Mouse (Mus musculus): ENCODE measurements around the gene F3. TPM values are rescaled to one million over a fixed set of nuclear protein-coding genes. Genes with fewer than 3 reads are reported as not detected.

Gene F3
- total and polyA plus RNA-seq, 3 experiments = 0.46 to 0.73 (median 0.55) TPM

DNA sequence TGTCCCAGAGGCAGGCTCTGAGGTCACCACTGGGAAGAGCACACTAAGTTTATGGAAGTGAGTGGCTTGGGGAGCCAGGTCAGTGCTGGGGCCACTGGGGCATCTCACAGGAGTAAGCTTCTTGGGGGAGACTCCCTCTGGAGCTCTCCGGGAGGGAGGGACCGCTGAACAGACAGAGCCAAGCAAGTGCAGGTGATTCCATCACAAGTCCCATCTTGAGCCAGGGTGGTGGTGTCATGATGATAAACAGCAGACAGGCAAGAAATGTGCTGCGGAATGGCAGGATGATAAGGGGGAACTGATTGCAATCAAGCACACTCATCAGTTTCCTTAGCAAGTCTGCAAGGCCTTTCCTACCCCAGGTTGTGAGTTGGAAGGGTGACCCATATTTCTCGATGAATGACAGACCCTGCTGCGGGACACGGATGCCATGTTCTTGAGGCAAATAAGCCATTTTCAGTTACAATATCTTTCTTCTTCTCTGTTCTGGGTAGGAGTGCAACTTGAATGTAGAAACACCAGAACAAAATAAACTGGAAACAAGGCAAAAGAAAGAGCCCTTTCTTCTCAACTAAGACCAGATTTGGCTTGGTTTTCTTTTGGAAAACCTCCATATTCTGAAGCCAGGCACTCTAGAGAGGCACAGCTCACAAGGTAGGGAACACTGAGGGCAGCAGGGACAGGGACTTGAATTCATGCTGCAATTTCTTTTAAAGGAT, 7.4 kb upstream of the F3 start:
- Histone ChIP-seq H3K9ac (ENCODE audit: insufficient read depth, low read depth) (no peak overlapping the region), H3K79me2 (replicated peaks; ENCODE audit: control insufficient read depth, extremely low read depth, insufficient read depth, poor library complexity, severe bottlenecking) (no peaks in the 10 kb centered on the region), H3K36me3 (replicated peaks in 1 of 2; ENCODE audit: control insufficient read depth in 1 of 2, insufficient read depth in 1 of 2, low read length in 1 of 2) (no peaks in the 10 kb centered on the region), H3K27me3 (replicated peaks) (no peaks in the 10 kb centered on the region), H3K9me3 (replicated peaks; ENCODE audit: low read length) (no peaks in the 10 kb centered on the region), H3K4me2 (ENCODE audit: insufficient read depth, low read depth, poor library complexity, severe bottlenecking) (no peak overlapping the region), H3K4me1 (ENCODE audit: control insufficient read depth in 1 of 2, insufficient read depth in 2 of 2) (peaks cover 0 to 4% of the 10 kb centered on the region in 2 experiments; a peak in 1 of 4 replicates), H3K27ac (ENCODE audit: insufficient read depth, low read depth) (no peak overlapping the region), H3K4me3 (replicated peaks in 1 of 3; ENCODE audit: low read depth in 2 of 3, low read length in 2 of 3, poor library complexity in 1 of 3) (no peak overlapping the region)
- in situ Hi-C loops (cut with MboI; ENCODE audit: low pct_ligation_motif_present, low pct_unique_long_range_greater_than_20kb, low sequenced_read_pairs) = loop anchor here (25.0 kb wide), 1 partner anchor 404 kb away; no protein-coding TSS in a partner anchor
- no peak for DNase-seq (ENCODE audit: extremely low read depth)
- no peak for TF ChIP-seq UBTF (IDR thresholded peaks at IDR 0.05; ENCODE audit: low read depth, low read length)
- no peak for TF ChIP-seq IRF4 (IDR thresholded peaks at IDR 0.05; ENCODE audit: low read depth, low read length)
- TF ChIP-seq POLR2AphosphoS2 (IDR thresholded peaks at IDR 0.05; ENCODE audit: low read depth, low read length) = no peak
- no peak for TF ChIP-seq BHLHE40 (IDR thresholded peaks at IDR 0.05; ENCODE audit: low read depth, low read length)
- TF ChIP-seq NRF1 (IDR thresholded peaks at IDR 0.05; ENCODE audit: low read depth, low read length) = no peak
- no peak for TF ChIP-seq EP300 (IDR thresholded peaks at IDR 0.05; ENCODE audit: low read length)
- TF ChIP-seq ELF1 (IDR thresholded peaks at IDR 0.05; ENCODE audit: low read depth, low read length) = no peak
- TF ChIP-seq MAX (IDR thresholded peaks at IDR 0.05; ENCODE audit: low read length) = no peak
- no peak for TF ChIP-seq HCFC1 (IDR thresholded peaks at IDR 0.05; ENCODE audit: low read depth, low read length)
- TF ChIP-seq JUN (IDR thresholded peaks at IDR 0.05; ENCODE audit: insufficient read depth, low read depth, low read length) = no peak
- no peak for TF ChIP-seq SMC3 (IDR thresholded peaks at IDR 0.05; ENCODE audit: low read depth, low read length)
- TF ChIP-seq MXI1 (IDR thresholded peaks at IDR 0.05; ENCODE audit: low read depth, low read length) = no peak
- no peak for TF ChIP-seq CHD2 (IDR thresholded peaks at IDR 0.05; ENCODE audit: low read length)
- no peak for TF ChIP-seq ETS1 (conservative IDR thresholded peaks at IDR 0.05; ENCODE audit: low read depth, low read length)
- no peak for TF ChIP-seq KAT2A (IDR thresholded peaks at IDR 0.05; ENCODE audit: insufficient replicate concordance, low read length)
- TF ChIP-seq ZKSCAN1 (IDR thresholded peaks at IDR 0.05; ENCODE audit: borderline replicate concordance, low read depth, low read length) = no peak
- no peak for TF ChIP-seq USF2 (conservative IDR thresholded peaks at IDR 0.05; ENCODE audit: low read depth, low read length)
- dilution Hi-C loops (cut with MboI; ENCODE audit: extremely low pct_ligation_motif_present, extremely low pct_unique_long_range_greater_than_20kb, low sequenced_read_pairs) = no loop called here

DNA sequence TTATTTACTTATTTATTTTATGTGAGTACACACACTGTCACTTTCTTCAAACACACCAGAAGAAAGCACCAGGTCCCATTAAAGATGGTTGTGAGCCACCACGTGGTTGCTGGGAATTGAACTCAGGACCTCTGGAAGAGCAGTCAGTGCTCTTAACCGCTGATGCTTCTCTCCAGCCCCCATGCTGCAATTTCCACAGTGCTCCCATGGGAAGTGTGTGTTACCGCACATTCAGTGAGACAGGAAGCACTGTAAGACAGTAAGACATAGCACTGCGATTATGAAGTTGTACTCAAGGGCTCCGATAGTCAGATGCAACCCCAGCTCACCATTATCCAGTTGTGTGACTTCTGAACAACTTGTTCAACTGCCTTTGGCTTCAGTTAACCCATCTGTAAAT, 6.9 kb upstream of the F3 start:
- H3K4me3 ChIP-seq (replicated peaks in 1 of 3; ENCODE audit: low read depth in 2 of 3, low read length in 2 of 3, poor library complexity in 1 of 3) = no peak overlapping the region
- H3K36me3 ChIP-seq (replicated peaks in 1 of 2; ENCODE audit: control insufficient read depth in 1 of 2, insufficient read depth in 1 of 2, low read length in 1 of 2) = no peaks in the 10 kb centered on the region
- DNase-seq (ENCODE audit: extremely low read depth) = no peak
- H3K27me3 ChIP-seq (replicated peaks) = no peaks in the 10 kb centered on the region
- H3K9ac ChIP-seq (ENCODE audit: insufficient read depth, low read depth) = no peak overlapping the region
- H3K4me1 ChIP-seq (ENCODE audit: control insufficient read depth in 1 of 2, insufficient read depth in 2 of 2) = peaks cover 0 to 8% of the 10 kb centered on the region in 2 experiments; a peak in 2 of 4 replicates
- dilution Hi-C loops (cut with MboI; ENCODE audit: extremely low pct_ligation_motif_present, extremely low pct_unique_long_range_greater_than_20kb, low sequenced_read_pairs) = no loop called here
- no peak overlapping the region for H3K27ac ChIP-seq (ENCODE audit: insufficient read depth, low read depth)
- in situ Hi-C loops (cut with MboI; ENCODE audit: low pct_ligation_motif_present, low pct_unique_long_range_greater_than_20kb, low sequenced_read_pairs) = loop anchor here (25.0 kb wide), 1 partner anchor 404 kb away; no protein-coding TSS in a partner anchor
- no peak overlapping the region for H3K4me2 ChIP-seq (ENCODE audit: insufficient read depth, low read depth, poor library complexity, severe bottlenecking)
- no peaks in the 10 kb centered on the region for H3K9me3 ChIP-seq (replicated peaks; ENCODE audit: low read length)
- TF ChIP-seq MAFK (IDR thresholded peaks at IDR 0.05; ENCODE audit: insufficient replicate concordance, low read length) = no peak
- no peak for TF ChIP-seq SMC3 (IDR thresholded peaks at IDR 0.05; ENCODE audit: low read depth, low read length)
- H3K79me2 ChIP-seq (replicated peaks; ENCODE audit: control insufficient read depth, extremely low read depth, insufficient read depth, poor library complexity, severe bottlenecking) = no peaks in the 10 kb centered on the region
